Mouse (Mus musculus): ENCODE results near the gene Adh7. TPM values are rescaled to one million over a fixed set of nuclear protein-coding genes. Genes with fewer than 3 reads are reported as not detected.

Adh7 gene
- total RNA-seq, 4 experiments from 2014 or later = 1.5 to 212 (median 76.4) TPM

GRCm38 (mm10) chr3:138254205-138254604 is 36.6 kb downstream of the Adh7 start:
- DNase-seq = no peak

- DNase-seq = no peak
Observed at GRCm38 (mm10) chr3:138255366-138255765, 37.8 kb downstream of the Adh7 start.

GRCm38 (mm10) chr3:138255780-138256550 is 38.4 kb downstream of the Adh7 start:
- no peak for DNase-seq

- peak; percentile 60 for DNase-seq
Observed at GRCm38 (mm10) chr3:138260721-138261669, 43.4 kb downstream of the Adh7 start, which contains the start of gene Adh1. Gene Adh1, plus strand, starts transcription at chr3:138260991.

- DNase-seq = peak; percentile 82
Observed at GRCm38 (mm10) chr3:138262568-138262967, 45.0 kb downstream of the Adh7 start.

- DNase-seq = no peak
Observed at GRCm38 (mm10) chr3:138263154-138263930, 45.8 kb downstream of the Adh7 start.

- DNase-seq = no peak
Observed at GRCm38 (mm10) chr3:138264648-138265047, 47.1 kb downstream of the Adh7 start.

GRCm38 (mm10) chr3:138270507-138270906 is 52.9 kb downstream of the Adh7 start:
- DNase-seq = no peak

- DNase-seq = no peak
Observed at GRCm38 (mm10) chr3:138271297-138271696, 53.7 kb downstream of the Adh7 start.

- DNase-seq = no peak
Observed at GRCm38 (mm10) chr3:138273080-138273479, 55.5 kb downstream of the Adh7 start.

GRCm38 (mm10) chr3:138275100-138275499 is 57.5 kb downstream of the Adh7 start:
- no peak for DNase-seq

- DNase-seq = no peak
Observed at GRCm38 (mm10) chr3:138282556-138282955, 65.0 kb downstream of the Adh7 start.

Other genes with a start within 250 kb of the Adh7 start
- gene Dapp1, start 236.2 kb upstream of the Adh7 start, total RNA-seq (2022) = 10 to 100 TPM in 1 of 4 experiments, 1 to 10 TPM in 3; 3.9 to 11.2 (median 7.0) TPM
- gene 1110002E22Rik, start 152.7 kb upstream of the Adh7 start, total RNA-seq (2022) = under 1 TPM; 0.03 to 0.07 (median 0.04) TPM
- under 1 TPM in 1 of 4 experiments, not detected in 3; 0.30 TPM for gene Gm5105, start 150.4 kb upstream of the Adh7 start, total RNA-seq (2022)
- 1 to 10 TPM; 4.9 to 9.2 (median 7.0) TPM for gene Trmt10a, start 74.3 kb upstream of the Adh7 start, total RNA-seq (2022)
- 10 to 100 TPM in 2 of 4 experiments, 1 to 10 TPM in 2; 5.9 to 11.8 (median 8.8) TPM for gene Mttp, start 72.8 kb upstream of the Adh7 start, total RNA-seq (2022)
- gene 4930579F01Rik, start 23.9 kb upstream of the Adh7 start, total RNA-seq (2022) = not detected
- 1,000 to 10,000 TPM in 2 of 4 experiments, 100 to 1,000 TPM in 2; 318 to 7,826 (median 4,098) TPM for gene Adh1, start 43.2 kb downstream of the Adh7 start, total RNA-seq (2022)
- not detected for gene Adh6a, start 95.5 kb downstream of the Adh7 start, total RNA-seq (2022)
- gene Adh6b, start 124.0 kb downstream of the Adh7 start, total RNA-seq (2022) = under 1 TPM in 1 of 4 experiments, not detected in 3; 0.17 TPM
- gene Adh4, start 197.7 kb downstream of the Adh7 start, total RNA-seq (2022) = 1 to 10 TPM in 1 of 4 experiments, under 1 TPM in 2, not detected in 1; 0.28 to 1.6 (median 0.81) TPM
- gene Adh5, start 225.3 kb downstream of the Adh7 start, total RNA-seq (2022) = 100 to 1,000 TPM; 170 to 219 (median 196) TPM